Mouse (Mus musculus): ENCODE measurements at regions not wholly inside any gene's neighbourhood (a gene's known extent, or its start where the extent isn't known, plus 50 kb on each side); places are given as distances from the start of the nearest gene placed in this dataset.

DNA sequence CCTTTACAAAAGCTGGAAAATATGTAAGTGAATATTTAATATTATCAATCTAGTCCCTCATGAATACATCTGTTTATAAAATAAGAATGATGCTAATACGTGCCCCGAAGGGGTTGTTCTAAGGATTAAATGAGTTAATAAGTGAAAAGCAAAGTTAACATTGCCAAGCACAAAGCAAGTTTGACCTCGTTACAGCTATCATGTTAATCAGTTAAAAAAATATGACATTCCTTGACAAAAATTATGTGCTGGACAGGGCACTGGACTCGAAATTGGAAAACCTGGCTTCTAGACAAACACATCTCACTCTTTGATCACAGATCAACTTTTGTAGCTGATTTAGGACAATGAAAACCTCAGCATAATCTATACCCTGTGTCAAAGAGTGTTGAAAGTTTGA is 125.8 kb upstream of the Usp24 start:
- Histone ChIP-seq H3K9me3 (no peaks in the 10 kb centered on the region), H3K36me3 (no peaks in the 10 kb centered on the region), H3K27me3 (ENCODE audit: insufficient read depth, poor library complexity, severe bottlenecking) (no peaks in the 10 kb centered on the region), H3K4me3 (no peak overlapping the region), H3K27ac (no peak overlapping the region), H3K4me1 (peaks cover 11% of the 10 kb centered on the region; the same call in 1 of the 2 replicates)
- 83% methylated on average over 4 of the region's 4 CpGs for WGBS
- no peak for DNase-seq (ENCODE audit: low spot score)

DNA sequence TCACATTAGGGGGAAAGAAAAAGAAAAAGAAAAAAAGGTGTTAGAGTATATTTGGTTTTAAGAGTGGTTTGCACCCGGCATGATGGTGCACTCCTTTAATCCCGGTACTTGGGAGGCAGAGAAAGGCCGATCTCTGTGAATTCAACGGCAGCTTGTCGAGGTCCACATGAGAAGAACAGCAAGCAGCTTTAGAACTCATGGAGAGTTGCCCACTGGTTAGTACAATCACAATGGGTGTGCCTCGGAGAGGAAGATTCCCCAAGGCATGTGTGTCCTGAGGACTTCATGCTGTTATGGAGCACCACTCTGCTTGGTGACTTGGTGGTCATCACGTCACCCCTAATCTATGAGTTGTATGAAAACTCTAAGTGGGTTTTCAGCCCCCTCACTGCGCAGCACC is 124.7 kb upstream of the Usp24 start:
- H3K27me3 ChIP-seq (ENCODE audit: insufficient read depth, poor library complexity, severe bottlenecking), result no peaks in the 10 kb centered on the region
- no peak overlapping the region for H3K4me3 ChIP-seq
- no peak overlapping the region for H3K27ac ChIP-seq
- no peaks in the 10 kb centered on the region for H3K9me3 ChIP-seq
- H3K4me1 ChIP-seq, result peaks cover 15% of the 10 kb centered on the region; the same call in 1 of the 2 replicates
- no peaks in the 10 kb centered on the region for H3K36me3 ChIP-seq
- WGBS, result 86% methylated on average over 8 of the region's 8 CpGs
- DNase-seq (ENCODE audit: low spot score), result no peak

DNA sequence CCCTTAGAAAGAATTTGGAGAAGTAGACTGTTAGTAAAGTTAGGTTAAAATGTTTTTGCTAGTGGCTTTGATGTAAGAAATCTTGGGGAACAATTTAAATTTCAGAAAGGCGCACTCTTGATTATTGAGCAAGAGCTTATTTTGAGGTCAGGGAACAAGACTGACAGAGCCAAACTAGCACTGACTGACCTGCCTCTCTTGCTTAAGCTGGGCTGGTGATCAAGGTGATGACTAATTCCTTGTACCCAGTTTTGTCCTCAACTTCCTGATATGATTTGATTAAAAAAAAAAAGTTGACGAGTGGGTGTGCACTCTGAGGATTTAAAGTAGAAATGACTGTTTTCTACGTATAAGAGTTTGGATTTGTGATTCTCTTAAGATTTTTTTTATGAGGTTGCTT is 124.2 kb upstream of the Usp24 start:
- Histone ChIP-seq H3K27ac (no peak overlapping the region), H3K27me3 (ENCODE audit: insufficient read depth, poor library complexity, severe bottlenecking) (no peaks in the 10 kb centered on the region), H3K9me3 (no peaks in the 10 kb centered on the region), H3K36me3 (no peaks in the 10 kb centered on the region), H3K4me3 (no peak overlapping the region), H3K4me1 (peaks cover 15% of the 10 kb centered on the region; the same call in 1 of the 2 replicates)
- 87% methylated on average over 3 of the region's 3 CpGs for WGBS
- DNase-seq (ENCODE audit: low spot score), result no peak

DNA sequence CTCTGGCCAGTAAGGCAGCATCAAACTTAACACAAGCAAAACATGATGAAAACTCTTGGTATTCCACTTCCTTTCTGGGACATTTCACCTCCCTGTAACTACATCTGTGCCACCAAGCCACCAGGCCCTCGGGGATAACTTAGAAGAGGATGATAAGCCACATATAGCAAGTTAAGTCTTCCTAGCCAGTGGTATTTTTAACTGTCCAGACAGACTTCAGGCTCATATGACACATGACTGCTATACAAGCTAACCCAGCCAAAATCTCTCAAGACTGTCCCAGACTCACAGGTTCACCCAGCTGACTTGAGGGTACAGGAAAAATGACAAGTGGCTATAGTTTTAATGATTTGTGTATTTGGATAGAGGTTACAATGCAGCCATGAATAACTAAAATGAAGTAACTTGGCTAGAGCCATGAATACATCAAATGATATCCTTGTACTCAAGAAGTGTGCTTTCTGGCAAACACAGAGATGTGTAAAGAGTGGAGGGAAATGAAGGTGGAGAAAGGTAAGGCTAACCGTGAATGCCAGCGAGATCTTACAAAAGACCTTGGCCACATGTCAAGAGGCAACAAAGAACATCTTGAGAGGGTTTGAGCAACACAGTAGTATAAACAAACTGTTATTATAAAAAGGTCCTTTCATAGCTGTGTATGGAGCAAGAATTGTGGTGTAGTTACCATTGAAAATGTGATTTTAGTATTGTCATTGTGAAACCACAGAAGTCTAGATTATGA is 122.6 kb upstream of the Usp24 start:
- Histone ChIP-seq H3K36me3 (no peaks in the 10 kb centered on the region), H3K4me1 (peaks cover 15% of the 10 kb centered on the region; the same call in 1 of the 2 replicates), H3K27me3 (ENCODE audit: insufficient read depth, poor library complexity, severe bottlenecking) (no peaks in the 10 kb centered on the region), H3K27ac (no peak overlapping the region), H3K9me3 (no peaks in the 10 kb centered on the region), H3K4me3 (no peak overlapping the region)
- WGBS, result 66% methylated on average over 3 of the region's 3 CpGs
- no peak for DNase-seq (ENCODE audit: low spot score)

DNA sequence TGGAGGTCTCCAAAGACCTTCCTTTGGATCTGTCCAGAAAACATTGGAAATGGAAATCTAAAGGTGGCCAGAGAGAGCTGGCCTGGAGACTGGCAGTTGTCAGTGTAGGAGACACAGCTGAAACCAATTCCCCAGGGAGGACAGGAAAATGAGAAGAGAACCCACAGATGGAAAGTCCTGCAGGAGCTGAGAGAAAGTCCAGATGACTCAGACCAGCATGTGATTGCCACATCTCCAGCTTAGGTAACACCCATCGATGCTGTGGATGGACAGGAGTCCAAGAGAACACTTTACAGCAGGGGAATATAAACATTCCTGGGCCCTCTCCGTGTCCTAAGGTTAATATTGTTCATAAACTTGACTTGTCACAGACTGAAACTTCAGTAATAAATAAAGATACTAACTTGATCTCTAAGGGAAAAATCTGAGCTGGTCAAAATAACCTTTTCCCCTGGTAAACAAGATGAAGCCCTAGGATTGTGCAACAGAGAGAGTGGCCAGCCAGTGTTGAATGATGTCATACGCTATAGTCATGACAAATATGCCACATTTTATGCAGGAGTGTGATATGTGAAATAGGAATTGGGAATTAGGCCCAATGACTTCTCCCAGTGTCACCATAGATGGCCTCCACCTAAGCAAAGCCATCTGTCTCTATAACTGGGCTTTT is 120.4 kb upstream of the Usp24 start:
- no peaks in the 10 kb centered on the region for H3K9me3 ChIP-seq
- peaks cover 27% of the 10 kb centered on the region for H3K4me1 ChIP-seq
- H3K27me3 ChIP-seq (ENCODE audit: insufficient read depth, poor library complexity, severe bottlenecking), result no peaks in the 10 kb centered on the region
- 62% methylated on average over 3 of the region's 3 CpGs for WGBS
- DNase-seq (ENCODE audit: low spot score), result peak; percentile 52
- no peak overlapping the region for H3K4me3 ChIP-seq
- no peak overlapping the region for H3K27ac ChIP-seq
- no peaks in the 10 kb centered on the region for H3K36me3 ChIP-seq

DNA sequence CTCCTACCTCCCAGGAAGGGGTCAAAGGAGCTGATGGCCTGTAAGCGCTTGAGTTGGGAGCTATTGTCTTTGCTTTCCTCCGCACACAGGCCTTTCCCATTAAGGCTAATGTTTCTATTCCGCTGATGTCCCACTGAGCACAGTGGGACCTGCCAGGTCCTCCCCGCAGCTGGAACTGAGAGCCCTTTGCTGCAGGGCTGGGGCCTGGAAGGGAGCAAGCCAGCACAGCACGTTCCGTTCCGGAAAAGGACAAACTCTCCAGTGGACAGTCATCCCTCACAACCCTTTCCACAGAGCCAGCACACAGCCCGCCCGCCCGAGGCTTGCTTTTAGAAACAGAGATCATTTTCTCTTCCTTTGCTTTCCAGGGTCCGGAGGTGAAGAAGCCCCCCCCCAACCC is 116.2 kb upstream of the Usp24 start:
- WGBS, result 15% methylated on average over 11 of the region's 11 CpGs
- Histone ChIP-seq H3K36me3 (no peaks in the 10 kb centered on the region), H3K4me1 (peaks cover 30% of the 10 kb centered on the region), H3K4me3 (peak overlapping the region; percentile 39), H3K27me3 (ENCODE audit: insufficient read depth, poor library complexity, severe bottlenecking) (no peaks in the 10 kb centered on the region), H3K9me3 (no peaks in the 10 kb centered on the region), H3K27ac (peak overlapping the region; percentile 79)
- no peak for DNase-seq (ENCODE audit: low spot score)

DNA sequence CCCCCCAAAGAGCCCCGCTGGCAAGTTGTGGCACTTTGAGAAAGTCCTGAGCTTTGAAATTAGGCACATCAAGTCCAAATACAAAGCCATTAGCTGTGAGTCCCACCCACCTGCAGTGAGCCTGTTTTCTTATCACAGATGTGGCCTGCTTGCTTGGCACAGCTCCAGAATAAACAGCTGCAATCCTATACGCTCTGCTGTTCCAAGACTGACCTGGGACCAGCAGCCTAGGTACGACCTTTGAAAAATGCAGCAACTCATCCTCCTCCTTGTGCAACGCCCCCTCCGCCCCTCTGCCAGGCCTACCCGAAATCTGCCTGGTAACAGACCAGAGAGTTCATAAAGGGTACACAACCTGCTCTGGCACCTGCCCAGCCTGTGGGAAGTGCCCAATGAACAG is 115.8 kb upstream of the Usp24 start:
- Histone ChIP-seq H3K27ac (peak overlapping the region; percentile 79), H3K27me3 (ENCODE audit: insufficient read depth, poor library complexity, severe bottlenecking) (no peaks in the 10 kb centered on the region), H3K4me1 (peaks cover 26% of the 10 kb centered on the region), H3K9me3 (no peaks in the 10 kb centered on the region), H3K4me3 (peak overlapping the region; percentile 39; the same call in 1 of the 2 replicates), H3K36me3 (no peaks in the 10 kb centered on the region)
- no peak for DNase-seq (ENCODE audit: low spot score)
- 40% methylated on average over 6 of the region's 6 CpGs for WGBS

DNA sequence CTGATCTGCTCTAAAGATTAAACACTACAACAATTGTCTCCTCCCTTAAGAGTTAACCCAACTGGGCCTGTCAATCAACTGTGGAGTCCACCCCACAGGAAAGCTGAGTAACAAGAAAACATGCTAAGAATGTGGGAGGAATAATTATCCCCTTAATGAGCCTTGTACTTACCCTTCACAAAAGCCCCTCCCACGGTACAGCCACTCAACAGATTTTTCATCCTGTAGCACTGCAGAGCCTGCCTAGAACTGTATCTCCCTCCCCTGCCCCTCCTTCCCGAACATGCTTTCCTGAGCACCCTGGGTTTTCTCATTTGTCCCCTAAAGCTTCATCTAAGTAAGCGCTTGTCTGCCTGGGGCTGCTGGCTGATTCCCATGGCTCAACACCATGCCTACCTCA is 113.5 kb upstream of the Usp24 start:
- H3K9me3 ChIP-seq, result no peaks in the 10 kb centered on the region
- H3K27ac ChIP-seq, result no peak overlapping the region
- no peak overlapping the region for H3K4me3 ChIP-seq
- WGBS, result 35% methylated on average over 3 of the region's 3 CpGs
- no peak for DNase-seq (ENCODE audit: low spot score)
- no peaks in the 10 kb centered on the region for H3K36me3 ChIP-seq
- H3K27me3 ChIP-seq (ENCODE audit: insufficient read depth, poor library complexity, severe bottlenecking), result no peaks in the 10 kb centered on the region
- peaks cover 37% of the 10 kb centered on the region for H3K4me1 ChIP-seq

DNA sequence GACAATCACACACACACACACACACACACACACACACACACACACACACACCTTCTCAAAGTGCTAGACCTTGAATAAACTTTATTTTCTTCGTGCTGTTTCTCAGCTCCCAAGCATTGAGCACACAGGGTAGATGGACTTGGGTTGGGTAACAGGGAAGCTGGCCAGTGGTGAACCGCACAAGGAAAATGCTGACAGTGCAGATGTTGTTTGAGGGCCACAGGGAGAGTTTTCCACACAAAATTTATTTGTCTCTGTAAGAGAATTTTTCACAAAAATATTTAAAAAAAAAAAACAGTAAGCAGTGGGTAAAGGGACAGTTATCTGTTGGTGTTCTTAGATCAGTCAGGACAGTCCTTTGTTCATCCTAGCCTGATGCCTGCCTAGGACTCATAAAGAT is 110.8 kb upstream of the Usp24 start:
- Histone ChIP-seq H3K4me3 (no peak overlapping the region), H3K27me3 (ENCODE audit: insufficient read depth, poor library complexity, severe bottlenecking) (no peaks in the 10 kb centered on the region), H3K27ac (no peak overlapping the region), H3K9me3 (no peaks in the 10 kb centered on the region), H3K36me3 (no peaks in the 10 kb centered on the region), H3K4me1 (peaks cover 28% of the 10 kb centered on the region)
- DNase-seq (ENCODE audit: low spot score), result no peak
- WGBS, result 73% methylated on average over 2 of the region's 2 CpGs

DNA sequence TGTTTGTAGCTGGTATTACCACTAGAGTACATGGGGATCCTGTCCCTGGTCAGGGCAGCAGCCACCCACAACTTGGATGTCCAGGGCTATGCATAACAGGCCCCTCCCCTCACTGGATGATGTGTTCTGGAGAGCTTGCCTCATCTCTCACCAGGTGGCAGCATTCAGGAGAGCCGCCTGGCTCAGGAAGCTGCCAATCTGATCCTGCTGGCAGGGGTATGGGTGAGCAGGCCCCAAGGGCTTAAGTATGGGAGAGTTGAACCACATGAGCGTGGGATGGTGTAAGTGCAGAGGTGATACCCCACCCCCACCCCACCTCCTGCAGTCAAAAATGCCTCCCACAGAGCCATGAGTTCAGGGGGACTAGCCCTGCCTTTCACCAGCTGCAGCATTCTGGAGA is 110.0 kb upstream of the Usp24 start:
- DNase-seq (ENCODE audit: low spot score), result no peak
- Histone ChIP-seq H3K36me3 (no peaks in the 10 kb centered on the region), H3K9me3 (no peaks in the 10 kb centered on the region), H3K27me3 (ENCODE audit: insufficient read depth, poor library complexity, severe bottlenecking) (no peaks in the 10 kb centered on the region), H3K4me3 (no peak overlapping the region), H3K4me1 (peaks cover 22% of the 10 kb centered on the region), H3K27ac (0 out of 2 replicates have a peak overlapping the region, but pooled peaks have one; percentile 56)
- 46% methylated on average over 2 of the region's 2 CpGs for WGBS

DNA sequence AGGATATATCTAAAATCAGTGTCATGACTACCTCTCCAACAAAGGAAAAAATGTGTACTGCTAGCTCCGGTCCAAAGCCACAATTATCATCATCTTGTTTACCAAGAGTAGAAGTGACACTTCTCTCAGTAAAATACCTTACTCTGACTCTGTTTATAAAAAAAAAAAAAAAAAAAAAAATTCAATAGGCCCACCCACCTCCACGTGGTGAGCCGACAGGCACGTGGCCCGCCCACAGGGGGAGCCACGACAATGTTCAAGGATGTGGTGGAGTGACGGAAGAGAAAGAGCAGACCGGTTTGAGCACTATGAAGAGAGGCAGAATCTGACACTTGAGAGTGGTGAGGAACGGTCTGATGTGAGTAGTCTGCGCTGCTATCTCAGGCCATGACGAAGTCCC is 106.5 kb upstream of the Usp24 start:
- Histone ChIP-seq H3K27me3 (ENCODE audit: insufficient read depth, poor library complexity, severe bottlenecking) (peaks cover 9% of the 10 kb centered on the region), H3K27ac (no peak overlapping the region), H3K36me3 (no peaks in the 10 kb centered on the region), H3K9me3 (no peaks in the 10 kb centered on the region), H3K4me1 (peaks cover 14% of the 10 kb centered on the region), H3K4me3 (no peak overlapping the region)
- 66% methylated on average over 11 of the region's 11 CpGs for WGBS
- DNase-seq (ENCODE audit: low spot score), result no peak

DNA sequence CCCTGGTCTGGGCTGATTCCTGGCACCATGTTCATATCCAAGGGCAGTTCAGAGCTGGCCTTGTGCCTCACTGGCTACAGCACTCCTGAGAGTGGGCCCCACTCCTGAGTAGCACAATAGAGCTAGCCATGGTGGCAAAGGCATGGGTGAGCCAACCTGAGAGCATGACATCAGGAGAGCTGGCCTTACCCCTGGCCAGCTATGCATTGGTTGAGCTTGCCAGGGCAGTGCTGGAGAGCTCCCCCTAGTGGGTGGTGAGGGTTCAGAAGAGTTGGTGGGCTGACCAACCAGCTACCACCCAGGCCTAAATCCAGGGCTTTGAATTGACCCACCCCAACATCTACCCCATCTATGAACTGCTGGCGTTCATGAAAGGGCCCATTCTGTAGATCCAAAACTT is 106.0 kb upstream of the Usp24 start:
- DNase-seq (ENCODE audit: low spot score), result no peak
- Histone ChIP-seq H3K27me3 (ENCODE audit: insufficient read depth, poor library complexity, severe bottlenecking) (peaks cover 14% of the 10 kb centered on the region), H3K36me3 (no peaks in the 10 kb centered on the region), H3K4me3 (no peak overlapping the region), H3K4me1 (peaks cover 14% of the 10 kb centered on the region), H3K9me3 (no peaks in the 10 kb centered on the region), H3K27ac (no peak overlapping the region)
- 90% methylated on average over 1 of the region's 1 CpGs for whole genome bisulfite sequencing

DNA sequence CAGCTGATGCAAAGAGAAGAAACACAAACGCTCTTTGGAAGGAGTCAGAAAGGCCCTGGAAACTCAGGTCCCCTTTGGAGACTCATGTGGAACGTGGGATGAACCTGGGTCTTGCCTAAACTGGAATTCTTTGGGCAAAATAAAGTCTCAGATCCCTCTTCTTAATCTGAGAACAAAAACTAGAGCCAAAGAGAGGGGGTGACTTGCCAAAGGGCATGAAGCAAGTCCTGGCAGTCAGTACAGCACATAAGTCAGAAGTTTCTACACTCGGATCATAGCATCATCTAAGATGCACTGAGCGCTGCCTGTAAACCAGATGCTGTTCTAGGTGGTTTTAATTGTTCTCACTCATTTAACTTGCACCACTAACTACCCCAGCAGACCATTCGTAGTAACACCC is 101.8 kb upstream of the Usp24 start:
- no peaks in the 10 kb centered on the region for H3K36me3 ChIP-seq
- no peak for DNase-seq (ENCODE audit: low spot score)
- H3K4me1 ChIP-seq, result no peaks in the 10 kb centered on the region
- no peak overlapping the region for H3K27ac ChIP-seq
- no peak overlapping the region for H3K4me3 ChIP-seq
- 78% methylated on average over 5 of the region's 5 CpGs for WGBS
- H3K9me3 ChIP-seq, result no peaks in the 10 kb centered on the region
- H3K27me3 ChIP-seq (ENCODE audit: insufficient read depth, poor library complexity, severe bottlenecking), result peaks cover 15% of the 10 kb centered on the region

Data from heart, embryonic 10.5 days (tissue).